Mouse (Mus musculus) urinary bladder, postnatal 4 days (tissue): ENCODE measurements around the gene Acot4.
"Not testable (repeated sequence)": the region's sequence is repeated elsewhere in the genome, so short reads cannot be mapped to it uniquely, and the experiment has no call there.

Experiments used
- DNase-seq, 2 experiments: peaks; one replicate each; pipeline ENCODE4 v3.0.0; 2021 to 2022; ENCODE audit warnings: low spot score in 2 of 2

Acot4 gene

DNA sequence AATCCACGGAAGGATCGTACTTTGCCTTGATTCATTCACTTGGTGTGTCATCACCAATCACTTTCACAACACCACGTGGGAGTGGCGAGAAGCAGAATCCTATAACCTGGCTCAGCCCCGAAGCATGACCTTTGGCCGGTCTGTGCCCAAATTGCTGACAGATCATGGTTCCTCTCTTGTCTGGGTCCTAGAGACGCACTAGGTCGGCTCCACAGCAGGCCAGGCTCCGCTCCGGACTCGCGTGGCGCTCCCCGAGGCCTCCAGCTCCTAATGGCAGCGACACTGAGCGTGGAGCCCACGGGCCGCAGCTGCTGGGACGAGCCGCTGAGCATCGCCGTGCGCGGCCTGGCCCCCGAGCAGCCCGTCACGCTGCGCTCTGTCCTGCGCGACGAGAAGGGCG lies at the start of gene Acot4:
Acot4 (plus strand) TSS at position 139 of the 400 bp plus-strand sequence.
- not testable (repeated sequence) for DNase-seq

- no peak for DNase-seq
These were observed 49.7 kb upstream of the Acot4 start for GRCm38 (mm10) chr12:83988483-83988882.

- DNase-seq = no peak
These were observed 48.8 kb upstream of the Acot4 start for GRCm38 (mm10) chr12:83989378-83989777.

GRCm38 (mm10) chr12:83997221-83997620 lies 41.0 kb upstream of the Acot4 start:
- DNase-seq = no peak

- no peak for DNase-seq
These were observed 39.7 kb upstream of the Acot4 start for GRCm38 (mm10) chr12:83998341-83999107.

DNA sequence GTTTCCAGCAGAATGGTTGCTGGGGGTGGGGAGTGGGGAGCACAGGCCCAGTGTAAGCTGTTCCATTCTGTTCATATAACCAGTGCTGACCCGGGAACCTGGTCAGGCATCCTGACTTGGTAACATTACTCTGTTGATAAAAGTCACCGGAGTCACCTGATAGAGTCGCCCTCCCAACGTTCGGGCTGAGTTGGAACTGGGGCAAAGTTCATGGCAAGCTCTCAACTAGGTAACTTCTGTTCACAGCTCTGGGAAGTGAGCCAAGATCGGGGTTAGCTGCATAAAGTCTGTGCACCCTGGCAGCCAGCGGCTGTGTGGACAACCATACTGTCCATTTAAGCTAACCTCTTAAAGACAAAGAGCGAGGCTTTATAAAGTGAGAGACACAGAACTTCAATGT lies 38.9 kb upstream of the Acot4 start:
- DNase-seq = peak in 1 of 2 experiments; percentile 40

DNA sequence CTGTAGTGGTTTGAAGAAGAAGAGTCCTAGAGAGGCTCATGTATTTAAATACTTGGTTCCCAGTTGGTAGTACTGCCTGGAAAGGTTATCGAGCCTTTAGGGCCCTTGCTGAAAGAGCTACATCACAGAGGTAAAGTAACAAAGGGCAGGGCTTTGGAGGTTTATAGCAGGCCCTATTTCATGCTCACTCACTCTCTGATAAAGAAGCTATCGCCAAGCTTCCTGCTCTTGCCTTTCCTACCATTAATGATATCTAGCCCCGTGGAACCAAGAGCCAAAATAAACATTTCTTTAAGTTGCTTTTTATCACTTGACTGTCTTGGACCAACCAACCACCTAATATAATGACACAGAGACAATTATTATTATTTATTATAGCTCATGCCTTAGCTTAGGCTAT lies 37.8 kb upstream of the Acot4 start:
- no peak for DNase-seq

DNA sequence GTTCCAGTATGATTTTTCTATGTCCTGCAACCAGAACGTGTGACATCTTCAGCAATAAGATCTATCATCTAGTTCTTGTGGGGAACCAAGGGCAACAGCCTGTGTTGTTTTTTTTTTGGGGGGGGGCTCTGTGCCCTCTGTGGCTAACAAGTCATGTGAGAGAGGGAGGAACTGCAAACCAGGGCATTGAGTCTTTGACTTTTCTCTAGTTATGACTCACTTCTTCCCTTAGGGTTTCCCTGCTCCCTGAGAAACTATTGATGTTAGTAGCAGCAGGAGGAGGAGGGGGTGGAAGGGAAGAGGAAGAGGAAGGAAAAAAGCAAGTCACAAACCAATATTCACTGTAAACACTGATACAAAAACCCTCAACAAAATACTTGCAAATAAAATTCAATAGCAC lies 34.3 kb upstream of the Acot4 start:
- no peak for DNase-seq

DNA sequence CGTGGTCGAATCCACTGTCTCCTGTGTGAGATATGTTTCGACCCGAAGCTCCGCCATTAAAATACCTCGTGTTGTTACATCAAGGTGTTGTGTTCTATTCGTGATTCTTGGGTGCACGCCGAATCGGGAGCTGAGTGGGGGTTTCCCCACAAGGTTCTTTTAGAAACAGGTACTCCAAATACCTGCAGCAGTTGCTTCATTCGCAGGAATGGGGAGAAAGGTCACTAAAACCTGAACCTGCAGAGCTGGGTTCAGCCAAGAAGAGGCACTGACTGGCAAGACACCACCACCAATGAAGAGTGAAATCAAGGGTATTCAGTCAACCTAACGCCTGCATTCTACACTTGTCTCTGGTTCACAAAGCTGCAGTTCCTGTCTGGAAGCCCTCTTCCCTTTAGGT lies 29.9 kb upstream of the Acot4 start:
- DNase-seq = no peak

DNA sequence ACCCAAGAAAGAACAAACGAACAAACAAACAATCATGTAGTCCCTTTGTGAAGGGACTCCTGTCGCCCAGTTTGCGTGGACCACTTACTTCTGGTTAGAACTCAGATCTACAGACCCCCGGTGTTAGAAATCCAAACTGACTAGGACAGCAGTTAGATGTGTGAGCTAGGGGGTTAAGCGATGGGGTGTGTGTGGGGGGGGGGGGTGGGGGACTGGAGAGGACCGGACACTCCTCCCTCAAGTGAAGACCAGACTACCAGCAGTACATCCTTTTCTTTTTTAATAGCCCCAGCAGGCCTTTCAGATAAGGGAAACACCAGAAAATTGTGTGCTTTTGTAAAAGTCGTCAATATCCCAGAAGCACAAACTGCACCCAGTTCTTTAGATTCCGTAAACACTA lies 29.4 kb upstream of the Acot4 start:
- DNase-seq = no peak

- peak; percentile 72 to 73 for DNase-seq
These were observed 28.8 kb upstream of the Acot4 start, which contains the start of gene Acot1 for GRCm38 (mm10) chr12:84009171-84009965. Acot1 (plus strand) TSS chr12:84009490.

GRCm38 (mm10) chr12:84010201-84010600 lies 28.0 kb upstream of the Acot4 start:
- no peak for DNase-seq

DNA sequence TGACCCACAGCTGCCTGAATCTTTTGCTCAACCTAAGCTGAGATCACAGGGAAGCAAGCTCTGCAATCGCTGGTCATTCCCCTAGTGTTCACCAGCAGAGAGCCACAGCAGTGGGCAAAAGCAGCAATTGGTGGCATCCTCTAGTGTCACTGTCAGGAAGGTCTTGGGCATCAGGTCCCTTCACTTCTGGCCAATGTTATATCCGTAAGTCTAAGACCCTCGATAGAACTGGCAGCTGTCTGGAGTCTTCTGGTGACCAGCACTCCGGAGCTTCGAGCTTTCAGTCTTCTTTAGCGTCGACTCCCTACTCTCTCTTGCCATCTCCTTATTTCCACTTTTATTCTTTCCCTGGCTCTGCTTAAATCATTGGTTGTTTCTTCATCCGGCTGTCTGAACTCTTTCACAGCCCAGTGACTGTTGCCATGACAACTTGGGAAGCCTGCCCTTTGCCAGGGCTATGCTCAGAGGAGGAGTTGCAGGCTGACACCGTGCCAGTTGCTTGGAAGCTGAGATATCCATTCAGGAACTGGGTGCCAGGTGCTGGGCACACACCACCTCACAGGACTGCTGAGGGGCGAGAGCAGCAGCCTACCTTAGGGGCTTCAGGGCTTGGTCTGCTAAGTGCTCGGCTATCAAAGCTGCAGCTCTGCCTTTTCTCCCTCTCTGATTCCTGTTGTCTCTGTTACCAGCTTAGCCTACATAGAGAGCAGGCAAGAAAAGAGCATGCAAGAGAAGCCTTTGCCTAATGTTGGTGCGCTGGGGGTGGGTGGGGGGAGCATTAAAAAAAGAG lies 26.7 kb upstream of the Acot4 start:
- peak; percentile 35 to 67 for DNase-seq

GRCm38 (mm10) chr12:84013130-84013529 lies 25.0 kb upstream of the Acot4 start:
- no peak for DNase-seq

GRCm38 (mm10) chr12:84013701-84014100 lies 24.5 kb upstream of the Acot4 start:
- no peak for DNase-seq

GRCm38 (mm10) chr12:84020528-84020927 lies 17.7 kb upstream of the Acot4 start:
- peak; percentile 41 to 67 for DNase-seq

GRCm38 (mm10) chr12:84022266-84022665 lies 15.9 kb upstream of the Acot4 start:
- DNase-seq = not testable (repeated sequence)

DNA sequence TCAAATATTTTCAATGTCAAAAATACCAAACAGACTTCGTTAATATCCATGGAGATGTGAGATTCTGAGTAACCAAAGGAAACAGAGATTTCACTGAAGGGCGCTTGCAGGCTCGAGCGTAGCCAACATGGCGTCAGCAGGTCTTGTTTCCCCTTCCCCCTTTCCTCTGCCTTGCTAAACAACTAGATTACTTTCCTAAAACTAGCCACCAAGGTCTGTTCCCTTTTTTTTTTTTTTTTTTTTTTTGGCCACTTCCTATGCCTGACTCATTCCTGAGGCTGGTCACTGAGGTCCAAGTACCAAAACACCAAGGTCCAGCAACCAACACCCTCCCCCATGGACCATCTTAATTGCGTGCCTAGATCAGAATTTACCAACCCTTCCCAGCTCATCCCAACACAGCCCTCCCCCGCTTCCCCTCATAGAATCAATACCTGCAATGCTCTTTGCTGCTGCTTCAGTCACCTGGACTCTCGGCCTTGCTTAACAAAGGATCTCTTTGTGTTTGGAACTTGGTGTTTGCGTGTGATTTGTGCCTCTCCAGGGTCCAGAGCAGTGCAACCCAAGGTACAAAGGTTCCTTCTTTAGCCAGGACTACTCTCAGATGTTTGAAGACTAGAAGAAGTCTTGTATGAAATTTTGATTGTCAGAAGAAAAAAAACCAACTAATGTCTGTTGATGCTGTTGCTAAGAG lies 15.0 kb upstream of the Acot4 start:
- no peak for DNase-seq

DNA sequence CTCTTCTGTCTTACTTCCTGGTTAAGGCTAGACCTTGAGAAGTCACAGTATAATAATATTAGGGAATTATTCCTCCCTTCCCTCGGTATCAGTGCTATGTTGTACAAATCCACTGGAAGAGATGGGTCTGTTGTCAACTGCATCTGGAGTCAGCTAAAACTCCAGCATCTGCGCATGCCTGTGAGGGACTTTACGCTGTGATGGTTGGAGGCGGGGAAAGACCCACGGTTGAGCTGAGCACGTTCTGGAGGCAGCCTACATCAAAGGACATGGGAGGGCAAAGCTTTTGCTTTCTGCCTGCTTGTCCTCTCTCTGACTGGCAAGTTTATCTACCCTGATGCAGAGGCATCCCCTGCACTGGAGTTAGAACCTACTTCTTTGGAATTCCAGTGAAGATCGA lies 12.3 kb upstream of the Acot4 start:
- no peak for DNase-seq

- DNase-seq = not testable (repeated sequence)
These were observed 9.9 kb upstream of the Acot4 start for GRCm38 (mm10) chr12:84028328-84028727.

DNA sequence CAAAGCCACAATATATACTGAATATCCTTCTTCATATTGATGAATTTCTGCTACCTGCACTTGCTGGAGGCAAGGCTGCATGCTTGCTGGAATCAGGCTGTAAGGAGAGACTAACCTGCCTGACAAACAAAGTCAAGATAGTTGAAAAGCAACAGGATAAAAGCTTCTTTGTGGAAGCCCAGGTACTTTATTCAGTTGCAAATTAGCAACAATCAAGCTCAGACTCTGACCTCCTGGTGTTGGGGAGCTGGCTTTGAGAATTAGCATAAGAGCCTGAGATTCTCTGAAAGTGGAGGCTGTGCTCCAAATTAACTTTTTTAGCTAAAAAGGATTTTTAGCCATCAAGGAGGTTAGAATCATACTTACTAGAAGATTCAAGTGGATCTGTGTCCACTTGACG lies 9.1 kb upstream of the Acot4 start:
- DNase-seq = not testable (repeated sequence)
